Mouse (Mus musculus) layer of hippocampus, adult 6 months (tissue): ENCODE measurements around the gene C1galt1. TPM values are rescaled to one million over a fixed set of nuclear protein-coding genes. Genes with fewer than 3 reads are reported as not detected.

ENCODE experiments used
- long read RNA-seq, 2 experiments: library from polyadenylated mRNA; unstranded; transcript quantifications; one replicate each; pipeline ENCODE4 v2.0.0; 2019 to 2020
- polyA plus RNA-seq: library from polyadenylated mRNA; unstranded; fragments of <200 nt; fragmentation: Nextera tagmentation; gene quantifications from 2 replicates; pipeline ENCODE4 v1.2.3, GENCODE M21; 2021

Gene C1galt1
- 0.79 and 0.84 TPM in 2 replicates for polyA plus RNA-seq
- long read RNA-seq, experiment 1, partial matches to known transcripts = 1 of 4 reads
- long read RNA-seq, experiment 1, other reads (novel, unspliced or antisense) = 3 of 4 reads
- long read RNA-seq, experiment 2, partial matches to known transcripts = 3 of 3 reads
- long read RNA-seq, experiment 2, other reads (novel, unspliced or antisense) = 0 of 3 reads

GRCm38 (mm10) chr6:7844802-7845679, at the start of gene C1galt1:
TSS of gene C1galt1 (plus strand) at chr6:7844842.

Other genes with a start within 250 kb of the C1galt1 start
- gene Asns, start 151.6 kb upstream of the C1galt1 start, polyA plus RNA-seq = 116 and 121 TPM in 2 replicates